Mouse (Mus musculus) testis, adult 2 months (tissue): ENCODE measurements at regions not wholly inside any gene's neighbourhood (a gene's known extent, or its start where the extent isn't known, plus 50 kb on each side); places are given as distances from the start of the nearest gene placed in this dataset.

Source experiments
- CTCF ChIP-seq: fragments of 200-500 bp; IDR thresholded peaks from 2 replicates; pipeline ENCODE4 v1.5.1; 2012; ENCODE audit warnings: low read depth, mild to moderate bottlenecking, inconsistent platforms, low read length, moderate library complexity; ENCODE audit not compliant: control insufficient read depth, insufficient read depth, insufficient replicate concordance
- POLR2A ChIP-seq: fragments of 200-500 bp; IDR thresholded peaks from 2 replicates; pipeline ENCODE4 v1.6.1; 2012; ENCODE audit warnings: low read depth, mild to moderate bottlenecking, inconsistent platforms, low read length, moderate library complexity; ENCODE audit not compliant: control insufficient read depth

DNA sequence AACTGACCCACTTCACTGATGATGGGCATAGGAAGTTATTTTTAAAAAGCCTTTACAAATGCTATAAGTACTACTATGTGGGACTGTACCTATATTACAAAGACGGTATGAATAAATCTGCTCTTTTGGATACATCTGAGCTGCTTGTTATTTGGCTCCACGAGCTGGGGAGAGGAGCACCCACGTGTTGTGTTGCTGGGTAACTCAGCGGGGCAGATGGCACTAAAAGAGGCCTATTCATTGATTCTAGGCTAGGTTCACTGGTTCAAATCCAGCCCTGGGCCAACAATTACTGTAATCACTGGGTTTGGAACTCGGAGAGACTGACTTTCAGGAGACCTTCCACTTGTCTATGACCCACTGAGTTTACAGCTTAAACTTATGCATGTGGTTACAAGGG lies 176.0 kb upstream of the Cadm1 start:
- TF ChIP-seq CTCF (no peak), POLR2A (no peak)
